Mouse (Mus musculus) MEL (cell line): ENCODE results near the gene Ehmt2. TPM values are rescaled to one million over a fixed set of nuclear protein-coding genes. Genes with fewer than 3 reads are reported as not detected.

Source experiments
- DNase-seq: peaks from one replicate; pipeline ENCODE4 v3.0.0; 2011; ENCODE audit warnings: low read depth, low spot score
- H3K27ac ChIP-seq: 2 replicates; pipeline ENCODE4 v1.5.1; 2012; ENCODE audit warnings: low read depth, mild to moderate bottlenecking, control low read depth, low read length, moderate library complexity; ENCODE audit not compliant: control insufficient read depth
- H3K27me3 ChIP-seq, 2 experiments: fragments of 150-350 bp in 1 of 2; sonication (generic) in 1 of 2; 2 replicates each; pipeline ENCODE4 v1.6.1; 2012; ENCODE audit warnings: low read length in 2 of 2, mild to moderate bottlenecking in 2 of 2, improper control_type of control experiment in 1 of 2, moderate library complexity in 1 of 2; ENCODE audit not compliant: insufficient read depth in 2 of 2, control insufficient read depth in 1 of 2
- H3K36me3 ChIP-seq, 2 experiments: 2 replicates each; pipeline ENCODE4 v1.6.1; 2012 to 2014; ENCODE audit warnings: low read length in 2 of 2, improper control_type of control experiment in 1 of 2, inconsistent platforms in 1 of 2, mild to moderate bottlenecking in 1 of 2; ENCODE audit not compliant: insufficient read depth in 2 of 2, control insufficient read depth in 1 of 2
- H3K4me1 ChIP-seq, 2 experiments: fragments of 150-350 bp in 1 of 2; sonication (generic) in 1 of 2; 2 replicates each; pipeline ENCODE4 v1.6.1; 2012; ENCODE audit warnings: low read length in 2 of 2, improper control_type of control experiment in 1 of 2, mild to moderate bottlenecking in 1 of 2; ENCODE audit not compliant: insufficient read depth in 2 of 2, control insufficient read depth in 1 of 2
- H3K4me3 ChIP-seq, 2 experiments: fragments of 150-350 bp in 1 of 2; sonication (generic) in 1 of 2; 2 replicates each; pipeline ENCODE4 v1.5.1; 2012; ENCODE audit warnings: low read depth in 2 of 2, low read length in 2 of 2, mild to moderate bottlenecking in 2 of 2, moderate library complexity in 2 of 2, control low read depth in 1 of 2, improper control_type of control experiment in 1 of 2; ENCODE audit not compliant: control insufficient read depth in 1 of 2, insufficient read depth in 1 of 2
- H3K79me2 ChIP-seq: 2 replicates; pipeline ENCODE4 v1.6.1; 2012; ENCODE audit warnings: mild to moderate bottlenecking, low read length, moderate library complexity; ENCODE audit not compliant: control insufficient read depth, poor library complexity, insufficient read depth
- H3K9ac ChIP-seq: 2 replicates; pipeline ENCODE4 v1.6.1; 2012; ENCODE audit warnings: low read depth, mild to moderate bottlenecking, control low read depth, low read length, moderate library complexity; ENCODE audit not compliant: control insufficient read depth, poor library complexity, severe bottlenecking
- H3K9me3 ChIP-seq: fragments of 150-350 bp; sonication (generic); replicated peaks from 2 replicates; pipeline ENCODE4 v1.6.1; 2012; ENCODE audit warnings: mild to moderate bottlenecking, low read length, improper control_type of control experiment, moderate library complexity; ENCODE audit not compliant: insufficient read depth
- BHLHE40 ChIP-seq: IDR thresholded peaks from 2 replicates; pipeline ENCODE4 v1.6.1; 2012; ENCODE audit warnings: low read depth, mild to moderate bottlenecking, inconsistent platforms, low read length, improper control_type of control experiment, borderline replicate concordance
- CHD2 ChIP-seq: IDR thresholded peaks from 2 replicates; pipeline ENCODE4 v1.6.1; 2011; ENCODE audit warnings: low read length, improper control_type of control experiment
- CTCF ChIP-seq, 3 experiments: IDR thresholded peaks in 2 of 3; conservative IDR thresholded peaks in 1 of 3; 2 replicates each; pipeline ENCODE4 v1.5.1; 2011 to 2012; ENCODE audit warnings: low read length in 3 of 3, low read depth in 2 of 3, mild to moderate bottlenecking in 2 of 3, improper control_type of control experiment in 1 of 3, inconsistent platforms in 1 of 3, mixed read lengths in 1 of 3, moderate library complexity in 1 of 3; ENCODE audit not compliant: control insufficient read depth in 1 of 3, insufficient read depth in 1 of 3, poor library complexity in 1 of 3, severe bottlenecking in 1 of 3
- E2F4 ChIP-seq: IDR thresholded peaks from 2 replicates; pipeline ENCODE4 v1.6.1; 2011; ENCODE audit warnings: low read depth, low read length, improper control_type of control experiment, borderline replicate concordance
- EP300 ChIP-seq, 2 experiments: IDR thresholded peaks; 2 replicates each; pipeline ENCODE4 v1.6.1; 2011; ENCODE audit warnings: improper control_type of control experiment in 2 of 2, low read length in 2 of 2, low read depth in 1 of 2, mild to moderate bottlenecking in 1 of 2
- ETS1 ChIP-seq: IDR thresholded peaks from 2 replicates; pipeline ENCODE4 v1.6.1; 2012; ENCODE audit warnings: low read depth, mild to moderate bottlenecking, inconsistent platforms, low read length, improper control_type of control experiment, moderate library complexity
- GABPA ChIP-seq: IDR thresholded peaks from 2 replicates; pipeline ENCODE4 v1.6.1; 2012; ENCODE audit warnings: low read depth, mild to moderate bottlenecking, inconsistent platforms, low read length, improper control_type of control experiment, moderate library complexity
- KAT2A ChIP-seq: conservative IDR thresholded peaks from 2 replicates; pipeline ENCODE4 v1.6.1; 2012; ENCODE audit warnings: low read depth, low read length, improper control_type of control experiment, inconsistent platforms
- MAFK ChIP-seq: IDR thresholded peaks from 2 replicates; pipeline ENCODE4 v1.6.1; 2011; ENCODE audit warnings: low read depth, mild to moderate bottlenecking, low read length, improper control_type of control experiment, borderline replicate concordance
- MEF2A ChIP-seq: IDR thresholded peaks from 2 replicates; pipeline ENCODE4 v1.6.1; 2014; ENCODE audit warnings: low read depth, mild to moderate bottlenecking, inconsistent platforms, low read length, improper control_type of control experiment; ENCODE audit not compliant: poor library complexity, insufficient replicate concordance, severe bottlenecking; ENCODE audit errors: extremely low read depth
- MXI1 ChIP-seq: IDR thresholded peaks from 2 replicates; pipeline ENCODE4 v1.6.1; 2011; ENCODE audit warnings: mild to moderate bottlenecking, low read depth, low read length, improper control_type of control experiment
- NRF1 ChIP-seq: IDR thresholded peaks from 2 replicates; pipeline ENCODE4 v1.6.1; 2014; ENCODE audit warnings: low read depth, mild to moderate bottlenecking, inconsistent platforms, low read length, improper control_type of control experiment, moderate library complexity; ENCODE audit not compliant: poor library complexity, insufficient read depth, severe bottlenecking
- POLR2A ChIP-seq, 2 experiments: IDR thresholded peaks; 2 replicates each; pipeline ENCODE4 v1.6.1; 2011 to 2012; ENCODE audit warnings: low read length in 2 of 2, mild to moderate bottlenecking in 2 of 2, control low read depth in 1 of 2, improper control_type of control experiment in 1 of 2, low read depth in 1 of 2, moderate library complexity in 1 of 2; ENCODE audit not compliant: control insufficient read depth in 1 of 2, insufficient read depth in 1 of 2, poor library complexity in 1 of 2
- SIN3A ChIP-seq: IDR thresholded peaks from 2 replicates; pipeline ENCODE4 v1.6.1; 2012; ENCODE audit warnings: low read length, improper control_type of control experiment, inconsistent platforms
- TAL1 ChIP-seq: IDR thresholded peaks from 2 replicates; pipeline ENCODE4 v1.6.1; 2012; ENCODE audit warnings: mild to moderate bottlenecking, inconsistent platforms, low read length, moderate library complexity, mixed read lengths
- TBP ChIP-seq: IDR thresholded peaks from 2 replicates; pipeline ENCODE4 v1.8.0; 2011; ENCODE audit warnings: low read depth, low read length, improper control_type of control experiment
- TCF12 ChIP-seq: IDR thresholded peaks from 2 replicates; pipeline ENCODE4 v1.6.1; 2014; ENCODE audit warnings: low read depth, mild to moderate bottlenecking, inconsistent platforms, low read length, improper control_type of control experiment, moderate library complexity
- USF1 ChIP-seq: IDR thresholded peaks from 2 replicates; pipeline ENCODE4 v1.6.1; 2014; ENCODE audit warnings: low read depth, mild to moderate bottlenecking, inconsistent platforms, low read length, improper control_type of control experiment, moderate library complexity
- ZMIZ1 ChIP-seq: IDR thresholded peaks from 2 replicates; pipeline ENCODE4 v1.6.1; 2012; ENCODE audit warnings: low read depth, mild to moderate bottlenecking, inconsistent platforms, low read length, improper control_type of control experiment, moderate library complexity
- polyA plus RNA-seq, 2 experiments: library from polyadenylated mRNA; stranded (reverse) in 1 of 2; unstranded in 1 of 2; fragments of >175 nt in 1 of 2; fragments of >200 nt in 1 of 2; gene quantifications; 2 replicates each; pipeline versions ENCODE4 v1.2.1 to v1.2.4; 2012; ENCODE audit warnings: low replicate concordance in 2 of 2, low read depth in 1 of 2; ENCODE audit not compliant: insufficient read length in 2 of 2, insufficient read depth in 1 of 2, missing spikeins in 1 of 2
- total RNA-seq: library from RNA; depleted of rRNA; stranded (reverse); fragments of 300-350 nt; gene quantifications from 2 replicates; pipeline ENCODE4 v1.2.3, GENCODE M21; 2012

Ehmt2 gene
- total and polyA plus RNA-seq, 3 experiments = 66.6 to 113 TPM; not detected in 1

GRCm38 (mm10) chr17:34934031-34934430 is 35.8 kb downstream of the Ehmt2 start:
- peaks cover 5% of the 10 kb centered on the region; the same call in 1 of the 2 replicates for H3K79me2 ChIP-seq
- TF ChIP-seq CHD2 = no peak
- no peak for TF ChIP-seq KAT2A
- H3K27ac ChIP-seq = no peak overlapping the region
- peaks cover 3 to 10% of the 10 kb centered on the region in 2 experiments; a peak in 3 of 4 replicates for H3K4me1 ChIP-seq
- H3K9ac ChIP-seq = no peak overlapping the region
- DNase-seq = no peak
- no peaks in the 10 kb centered on the region for H3K27me3 ChIP-seq
- H3K36me3 ChIP-seq = peaks cover 0 to 6% of the 10 kb centered on the region in 2 experiments; a peak in 2 of 4 replicates
- no peak overlapping the region for H3K4me3 ChIP-seq
- H3K9me3 ChIP-seq = no peaks in the 10 kb centered on the region

GRCm38 (mm10) chr17:34934830-34935229 is 36.6 kb downstream of the Ehmt2 start:
- H3K27ac ChIP-seq = no peak overlapping the region
- H3K9ac ChIP-seq = no peak overlapping the region
- H3K4me1 ChIP-seq = peaks cover 3 to 10% of the 10 kb centered on the region in 2 experiments; a peak in 3 of 4 replicates
- H3K4me3 ChIP-seq = no peak overlapping the region
- TF ChIP-seq EP300 (IDR thresholded peaks at IDR 0.05; ENCODE audit: low read depth in 1 of 2, low read length in 2 of 2) = no peak
- TF ChIP-seq KAT2A = no peak
- TF ChIP-seq GABPA = no peak
- TF ChIP-seq TCF12 = no peak
- no peaks in the 10 kb centered on the region for H3K27me3 ChIP-seq
- H3K9me3 ChIP-seq = no peaks in the 10 kb centered on the region
- peaks cover 5% of the 10 kb centered on the region; the same call in 1 of the 2 replicates for H3K79me2 ChIP-seq
- no peak for DNase-seq
- H3K36me3 ChIP-seq = peaks cover 0 to 6% of the 10 kb centered on the region in 2 experiments; a peak in 2 of 4 replicates

- no peak overlapping the region for H3K9ac ChIP-seq
- H3K27me3 ChIP-seq = no peaks in the 10 kb centered on the region
- no peaks in the 10 kb centered on the region for H3K9me3 ChIP-seq
- TF ChIP-seq ZMIZ1 (no peak), CTCF (IDR thresholded peaks at IDR 0.05 in 2 of 3, conservative IDR thresholded peaks at IDR 0.05 in 1 of 3; ENCODE audit: control insufficient read depth in 1 of 3, insufficient read depth in 1 of 3, low read depth in 2 of 3, low read length in 3 of 3, poor library complexity in 1 of 3, severe bottlenecking in 1 of 3) (no peak), MEF2A (no peak), ETS1 (no peak), EP300 (IDR thresholded peaks at IDR 0.05; ENCODE audit: low read depth in 1 of 2, low read length in 2 of 2) (no peak), USF1 (no peak), MXI1 (no peak), POLR2A (IDR thresholded peaks at IDR 0.05; ENCODE audit: control insufficient read depth in 1 of 2, insufficient read depth in 1 of 2, low read depth in 1 of 2, low read length in 2 of 2, poor library complexity in 1 of 2) (no peak), SIN3A (no peak), E2F4 (no peak), TBP (no peak), NRF1 (no peak), MAFK (no peak), BHLHE40 (no peak), TAL1 (no peak)
- H3K4me3 ChIP-seq = no peak overlapping the region
- no peaks in the 10 kb centered on the region for H3K79me2 ChIP-seq
- peaks cover 0 to 7% of the 10 kb centered on the region in 2 experiments; a peak in 2 of 4 replicates for H3K4me1 ChIP-seq
- peaks cover 0 to 6% of the 10 kb centered on the region in 2 experiments; a peak in 2 of 4 replicates for H3K36me3 ChIP-seq
- no peak for DNase-seq
- no peak overlapping the region for H3K27ac ChIP-seq
Observed at GRCm38 (mm10) chr17:34937960-34938505, 39.8 kb downstream of the Ehmt2 start.
